Mouse (Mus musculus) kidney, postnatal 0 days (tissue): ENCODE results near the gene Reck. TPM values are rescaled to one million over a fixed set of nuclear protein-coding genes. Genes with fewer than 3 reads are reported as not detected.

Experiments
- ATAC-seq: fragments of 200-750 bp; cut with Nextera tagmentation; replicated peaks from 2 replicates; pipeline ENCODE4 v1.8.0; 2017; ENCODE audit warnings: low read depth, moderate number of reproducible peaks, moderate TSS enrichment, moderate library complexity; ENCODE audit not compliant: low FRiP score
- DNase-seq: peaks from one replicate; pipeline ENCODE4 v3.0.0-alpha.2; 2016; ENCODE audit warnings: low spot score
- H3K27ac ChIP-seq: fragments of 300-500 bp; sonication (generic); 2 replicates; pipeline ENCODE4 v1.5.1; 2014; ENCODE audit warnings: mild to moderate bottlenecking
- H3K27me3 ChIP-seq: fragments of 300-500 bp; sonication (generic); 2 replicates; pipeline ENCODE4 v1.6.1; 2014; ENCODE audit warnings: low read length, mixed read lengths; ENCODE audit not compliant: insufficient read depth
- H3K36me3 ChIP-seq: fragments of 300-500 bp; sonication (generic); 2 replicates; pipeline ENCODE4 v1.6.1; 2014; ENCODE audit warnings: low read length, mixed read lengths; ENCODE audit not compliant: insufficient read depth
- H3K4me1 ChIP-seq: fragments of 300-500 bp; sonication (generic); replicated peaks from 2 replicates; pipeline ENCODE4 v1.6.1; 2014; ENCODE audit warnings: antibody characterized with exemption, low read length, mixed read lengths; ENCODE audit not compliant: insufficient read depth
- H3K4me2 ChIP-seq: fragments of 300-500 bp; sonication (generic); 2 replicates; pipeline ENCODE4 v1.6.1; 2014; ENCODE audit warnings: mild to moderate bottlenecking, low read length, moderate library complexity, mixed read lengths
- H3K4me3 ChIP-seq: fragments of 300-500 bp; sonication (generic); replicated peaks from 2 replicates; pipeline ENCODE4 v1.5.1; 2014; ENCODE audit warnings: low read depth, low read length
- H3K9ac ChIP-seq: fragments of 300-500 bp; sonication (generic); 2 replicates; pipeline ENCODE4 v1.6.1; 2014; ENCODE audit warnings: low read depth, low read length
- H3K9me3 ChIP-seq: fragments of 300-500 bp; sonication (generic); replicated peaks from 2 replicates; pipeline ENCODE4 v1.6.1; 2016; ENCODE audit warnings: low read length, inconsistent platforms, mixed read lengths
- CTCF ChIP-seq: IDR thresholded peaks from 2 replicates; pipeline ENCODE4 v1.5.1; 2016; ENCODE audit warnings: antibody characterized with exemption, low read depth, mild to moderate bottlenecking, moderate library complexity
- WGBS: fragments of 180-500 bp; shearing (Covaris S2); extraction: QIAGEN DNeasy Blood & Tissue Kit; methylation state at CpG from one replicate; pipeline ENCODE4 v1.1.7; 2014; 5-methylcytosine and 5-hydroxymethylcytosine counted together
- polyA plus RNA-seq: library from polyadenylated mRNA; unstranded; fragments of >200 nt; fragmentation: Nextera tagmentation; extraction: Ambion mirVana; gene quantifications from 2 replicates; pipeline ENCODE4 v1.2.1, GENCODE M21; 2015

Gene Reck
- polyA plus RNA-seq, 1 experiment from 2014 or later, result 20.2 TPM

DNA sequence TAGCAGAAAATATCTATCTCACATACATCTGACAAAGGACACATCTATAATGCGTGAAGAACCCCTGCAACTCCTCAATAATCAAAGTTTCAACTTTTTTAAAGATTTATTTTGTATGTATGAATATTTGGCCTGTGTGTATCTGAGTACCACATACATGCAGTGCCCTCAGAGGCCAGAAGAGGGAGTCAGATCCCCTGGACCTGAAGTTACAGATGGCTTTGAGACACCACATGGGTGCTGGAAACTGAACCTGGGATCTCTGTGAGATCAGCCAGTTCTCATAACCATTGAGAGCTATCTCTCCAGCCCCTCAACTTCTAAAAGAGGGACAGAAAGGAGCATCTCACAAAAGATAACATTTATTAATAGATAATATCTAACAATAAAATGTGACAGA lies 45.3 kb downstream of the Reck start:
- WGBS, result 98% methylated on average over 1 of the region's 1 CpGs
- no peak for ATAC-seq
- H3K4me3 ChIP-seq, result no peak overlapping the region
- no peak for DNase-seq
- no peaks in the 10 kb centered on the region for H3K4me1 ChIP-seq
- peak; percentile 29; the same call in 1 of the 2 replicates for TF ChIP-seq CTCF
- H3K27me3 ChIP-seq, result no peaks in the 10 kb centered on the region
- no peak overlapping the region for H3K27ac ChIP-seq
- H3K36me3 ChIP-seq, result 0 out of 2 replicates have a peak, but pooled peaks cover 6% of the 10 kb centered on the region
- H3K9me3 ChIP-seq, result no peaks in the 10 kb centered on the region
- no peak overlapping the region for H3K4me2 ChIP-seq
- no peak overlapping the region for H3K9ac ChIP-seq

DNA sequence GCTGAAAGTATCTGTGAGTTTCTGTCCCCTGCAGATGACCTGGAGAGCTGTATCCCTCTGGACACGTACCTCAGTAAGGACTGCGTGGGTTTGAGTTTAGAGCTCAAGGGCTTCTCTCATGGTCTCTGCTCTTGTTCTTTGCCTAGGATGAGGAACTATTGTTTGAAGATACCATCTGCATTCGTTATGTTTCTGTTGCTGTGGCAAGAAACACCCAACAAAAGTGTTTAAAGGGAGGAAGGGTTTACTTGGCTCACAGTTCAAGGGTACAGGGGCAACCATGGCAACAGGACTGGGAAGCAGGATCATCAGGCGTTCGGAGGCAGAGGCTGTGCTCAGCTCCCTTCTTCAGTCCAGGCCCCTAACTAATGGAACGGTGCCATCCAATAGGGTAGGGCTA lies 49.8 kb downstream of the Reck start:
- 89% methylated on average over 6 of the region's 6 CpGs for WGBS
- Histone ChIP-seq H3K27me3 (no peaks in the 10 kb centered on the region), H3K4me2 (no peak overlapping the region), H3K36me3 (peaks cover 21% of the 10 kb centered on the region; the same call in 1 of the 2 replicates), H3K27ac (no peak overlapping the region), H3K4me3 (no peak overlapping the region), H3K9ac (no peak overlapping the region), H3K4me1 (no peaks in the 10 kb centered on the region), H3K9me3 (no peaks in the 10 kb centered on the region)
- DNase-seq (no peak), ATAC-seq (no peak)
- no peak for TF ChIP-seq CTCF

DNA sequence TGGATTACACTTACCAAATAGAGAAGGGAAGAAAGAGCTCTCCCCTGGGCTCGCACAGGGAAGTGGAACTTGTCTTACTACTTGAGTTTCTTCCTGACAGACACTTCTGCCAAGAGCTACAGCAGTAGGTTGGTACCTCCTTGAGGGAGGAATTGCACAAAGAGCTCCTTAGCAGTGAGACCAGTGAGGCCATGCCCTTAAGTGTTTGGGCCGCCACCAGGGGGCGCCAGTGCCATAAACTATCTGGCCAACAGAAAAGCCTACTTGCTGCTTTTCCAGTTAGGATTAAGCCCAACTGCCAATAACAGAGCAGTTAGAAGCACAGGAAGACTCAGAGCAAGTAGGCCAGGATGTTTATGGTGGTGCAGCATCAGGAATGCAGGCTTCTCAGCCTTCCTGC lies 50.4 kb downstream of the Reck start:
- DNase-seq (peak; percentile 92), ATAC-seq (no peak; the same call in 1 of the 2 replicates)
- Histone ChIP-seq H3K27ac (no peak overlapping the region), H3K4me2 (no peak overlapping the region), H3K27me3 (no peaks in the 10 kb centered on the region), H3K4me3 (no peak overlapping the region), H3K9ac (no peak overlapping the region), H3K4me1 (no peaks in the 10 kb centered on the region), H3K9me3 (no peaks in the 10 kb centered on the region), H3K36me3 (peaks cover 22% of the 10 kb centered on the region; the same call in 1 of the 2 replicates)
- 15% methylated on average over 3 of the region's 3 CpGs for WGBS
- peak; percentile 96 for TF ChIP-seq CTCF

DNA sequence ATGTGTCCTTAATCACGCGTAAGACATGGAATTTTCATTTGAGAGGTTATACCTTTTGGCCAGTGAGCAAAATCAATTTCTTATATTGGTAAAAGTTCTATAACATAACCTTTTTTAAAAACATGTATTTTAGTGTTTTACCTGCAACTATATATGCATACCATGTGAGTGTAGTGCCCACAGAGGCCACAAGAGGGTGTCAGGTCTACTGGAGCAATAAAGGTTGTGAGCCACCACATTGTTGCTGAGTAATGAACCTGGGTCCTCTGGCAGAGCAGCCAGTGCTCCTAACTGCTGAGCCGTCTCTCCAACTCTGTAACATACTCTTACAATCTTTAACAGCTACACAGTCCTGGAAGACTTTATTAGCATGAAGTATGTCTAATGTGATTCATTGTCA lies 52.5 kb downstream of the Reck start:
- Histone ChIP-seq H3K27ac (no peak overlapping the region), H3K4me1 (no peaks in the 10 kb centered on the region), H3K27me3 (no peaks in the 10 kb centered on the region), H3K9ac (no peak overlapping the region), H3K36me3 (peaks cover 30% of the 10 kb centered on the region; the same call in 1 of the 2 replicates), H3K4me3 (no peak overlapping the region), H3K4me2 (no peak overlapping the region), H3K9me3 (no peaks in the 10 kb centered on the region)
- 94% methylated on average over 3 of the region's 3 CpGs for WGBS
- peak; percentile 24 for DNase-seq
- no peak for ATAC-seq
- peak; percentile 58 for TF ChIP-seq CTCF

DNA sequence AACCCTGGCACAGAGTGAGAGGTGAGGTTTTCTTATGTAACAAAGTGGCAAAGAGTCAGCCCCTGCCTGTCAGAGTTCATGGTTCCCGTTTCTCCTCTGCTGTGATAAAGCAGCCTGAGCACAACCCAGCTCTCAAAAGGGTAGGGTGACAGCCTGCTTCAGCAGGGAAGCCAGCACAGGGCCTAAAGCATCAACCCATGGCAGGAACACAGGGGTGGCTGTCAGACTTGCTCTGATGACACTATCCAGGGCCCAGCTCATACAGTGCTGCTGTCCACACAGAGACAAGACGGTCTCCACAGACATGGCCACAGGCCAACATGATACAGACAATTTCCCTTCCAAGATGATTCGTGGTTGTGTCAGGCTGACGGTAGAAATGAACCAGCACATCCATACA lies 56.5 kb downstream of the Reck start:
- peaks cover 30% of the 10 kb centered on the region for H3K36me3 ChIP-seq
- H3K4me3 ChIP-seq, result no peak overlapping the region
- 88% methylated on average over 4 of the region's 4 CpGs for WGBS
- H3K27me3 ChIP-seq, result no peaks in the 10 kb centered on the region
- ATAC-seq (no peak), DNase-seq (no peak)
- no peak overlapping the region for H3K4me2 ChIP-seq
- H3K27ac ChIP-seq, result no peak overlapping the region
- H3K9me3 ChIP-seq, result no peaks in the 10 kb centered on the region
- H3K9ac ChIP-seq, result no peak overlapping the region
- no peaks in the 10 kb centered on the region for H3K4me1 ChIP-seq
- TF ChIP-seq CTCF, result no peak

DNA sequence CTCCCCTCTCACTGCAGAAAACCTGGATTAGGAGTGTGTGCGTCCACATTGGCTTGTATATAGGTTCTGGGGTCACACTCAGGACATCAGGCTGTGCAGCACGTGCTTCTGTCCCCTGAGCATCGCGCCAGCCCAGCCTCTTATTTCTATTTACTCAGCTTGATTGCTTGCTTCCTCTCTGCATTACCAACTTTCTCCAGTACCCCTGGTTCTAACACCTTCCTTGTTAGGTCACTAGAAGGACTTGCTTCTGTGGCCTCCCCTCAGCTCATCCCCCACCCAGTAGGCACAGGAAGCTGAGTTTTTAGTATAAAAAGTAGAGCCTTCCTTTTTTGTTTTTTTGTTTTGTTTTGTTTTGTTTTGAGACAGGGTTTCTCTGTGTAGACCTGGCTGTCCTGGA lies 60.9 kb downstream of the Reck start:
- no peak overlapping the region for H3K27ac ChIP-seq
- H3K9ac ChIP-seq, result no peak overlapping the region
- WGBS, result 75% methylated on average over 4 of the region's 4 CpGs
- H3K4me3 ChIP-seq, result no peak overlapping the region
- H3K36me3 ChIP-seq, result peaks cover 12% of the 10 kb centered on the region
- DNase-seq, result no peak
- no peak for ATAC-seq
- no peaks in the 10 kb centered on the region for H3K9me3 ChIP-seq
- no peak overlapping the region for H3K4me2 ChIP-seq
- TF ChIP-seq CTCF, result no peak
- H3K27me3 ChIP-seq, result no peaks in the 10 kb centered on the region
- H3K4me1 ChIP-seq, result no peaks in the 10 kb centered on the region
